Mouse (Mus musculus) MEL (cell line): ENCODE data around the gene Olfr680-ps1.

Experiments used
- CTCF ChIP-seq, 3 experiments: IDR thresholded peaks in 2 of 3; conservative IDR thresholded peaks in 1 of 3; 2 replicates each; pipeline ENCODE4 v1.5.1; 2011 to 2012; ENCODE audit warnings: low read length in 3 of 3, low read depth in 2 of 3, mild to moderate bottlenecking in 2 of 3, improper control_type of control experiment in 1 of 3, inconsistent platforms in 1 of 3, mixed read lengths in 1 of 3, moderate library complexity in 1 of 3; ENCODE audit not compliant: control insufficient read depth in 1 of 3, insufficient read depth in 1 of 3, poor library complexity in 1 of 3, severe bottlenecking in 1 of 3
- POLR2A ChIP-seq, 2 experiments: IDR thresholded peaks; 2 replicates each; pipeline ENCODE4 v1.6.1; 2011 to 2012; ENCODE audit warnings: low read length in 2 of 2, mild to moderate bottlenecking in 2 of 2, control low read depth in 1 of 2, improper control_type of control experiment in 1 of 2, low read depth in 1 of 2, moderate library complexity in 1 of 2; ENCODE audit not compliant: control insufficient read depth in 1 of 2, insufficient read depth in 1 of 2, poor library complexity in 1 of 2

DNA sequence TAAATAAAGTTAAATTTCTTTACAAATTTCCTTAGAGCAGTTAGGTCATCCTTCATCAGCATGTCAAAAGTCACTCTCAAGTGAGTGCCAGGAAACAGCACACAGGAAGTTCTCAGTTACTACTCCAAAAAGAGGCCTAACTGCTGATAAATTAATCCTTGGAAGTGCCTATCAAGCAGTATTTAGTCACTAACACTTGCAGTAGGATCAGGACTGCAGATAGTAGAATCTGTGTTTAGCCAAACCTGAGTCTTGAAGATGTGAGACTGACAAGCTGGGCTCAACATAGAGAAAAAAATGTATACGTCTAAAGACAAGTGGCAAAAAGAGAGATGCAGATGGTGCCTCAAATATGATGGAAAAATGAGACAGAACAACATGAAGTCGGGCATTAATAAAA lies 48.7 kb upstream of the Olfr680-ps1 start:
- TF ChIP-seq POLR2A (IDR thresholded peaks at IDR 0.05; ENCODE audit: control insufficient read depth in 1 of 2, insufficient read depth in 1 of 2, low read depth in 1 of 2, low read length in 2 of 2, poor library complexity in 1 of 2) (no peak), CTCF (IDR thresholded peaks at IDR 0.05 in 2 of 3, conservative IDR thresholded peaks at IDR 0.05 in 1 of 3; ENCODE audit: control insufficient read depth in 1 of 3, insufficient read depth in 1 of 3, low read depth in 2 of 3, low read length in 3 of 3, poor library complexity in 1 of 3, severe bottlenecking in 1 of 3) (no peak)
